Mouse (Mus musculus) E14TG2a.4 (cell line): ENCODE results near the gene Poldip3.

Source experiments
- CTCF ChIP-seq: conservative IDR thresholded peaks from 2 replicates; pipeline ENCODE4 v1.5.1; 2014; ENCODE audit warnings: low read length
- NANOG ChIP-seq: IDR thresholded peaks from 2 replicates; pipeline ENCODE4 v1.6.1; 2014; ENCODE audit warnings: borderline replicate concordance, low read length, mixed read lengths
- POU5F1 ChIP-seq: IDR thresholded peaks from 2 replicates; pipeline ENCODE4 v1.6.1; 2014; ENCODE audit warnings: low read length, borderline replicate concordance

DNA sequence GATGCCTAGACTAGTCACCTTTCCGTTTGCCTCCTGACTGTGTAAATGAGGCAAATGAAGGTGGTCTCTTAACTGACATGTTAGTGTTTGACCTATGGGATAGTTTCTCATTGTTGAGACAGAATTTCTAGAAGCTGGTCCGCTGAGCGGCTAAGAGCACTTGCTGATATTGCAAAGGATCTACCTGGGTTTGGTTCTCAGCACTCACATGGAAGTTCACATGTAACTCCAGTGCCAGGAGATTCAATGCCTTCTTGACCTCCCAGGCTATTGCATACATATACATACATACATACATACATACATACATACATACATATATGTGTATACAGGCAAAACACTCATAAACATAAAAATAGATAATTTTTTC is 874 bp upstream of the Poldip3 start:
- TF ChIP-seq CTCF (no peak), POU5F1 (no peak), NANOG (no peak)
